Mouse (Mus musculus) brain, embryonic 14.5 days (tissue): ENCODE measurements around the gene Sema4c.

ENCODE experiments used
- CTCF ChIP-seq: fragments of 200-500 bp; IDR thresholded peaks from 2 replicates; pipeline ENCODE4 v1.5.1; 2012; ENCODE audit warnings: inconsistent platforms, mild to moderate bottlenecking, moderate library complexity, borderline replicate concordance; ENCODE audit not compliant: insufficient read depth, insufficient read length; ENCODE audit errors: extremely low read depth
- POLR2A ChIP-seq: fragments of 200-500 bp; IDR thresholded peaks from 2 replicates; pipeline ENCODE4 v1.6.1; 2012; ENCODE audit warnings: mild to moderate bottlenecking, inconsistent platforms, borderline replicate concordance; ENCODE audit not compliant: poor library complexity, insufficient read depth, insufficient read length, severe bottlenecking; ENCODE audit errors: extremely low read depth

GRCm38 (mm10) chr1:36538727-36539126 lies 19.4 kb downstream of the Sema4c start:
- TF ChIP-seq CTCF (no peak), POLR2A (no peak)
